Mouse (Mus musculus) MEL (cell line): ENCODE results near the gene Asb16. TPM values are rescaled to one million over a fixed set of nuclear protein-coding genes. Genes with fewer than 3 reads are reported as not detected.

Source experiments
- DNase-seq: peaks from one replicate; pipeline ENCODE4 v3.0.0; 2011; ENCODE audit warnings: low read depth, low spot score
- H3K27ac ChIP-seq: 2 replicates; pipeline ENCODE4 v1.5.1; 2012; ENCODE audit warnings: low read depth, mild to moderate bottlenecking, control low read depth, low read length, moderate library complexity; ENCODE audit not compliant: control insufficient read depth
- H3K27me3 ChIP-seq, 2 experiments: fragments of 150-350 bp in 1 of 2; sonication (generic) in 1 of 2; 2 replicates each; pipeline ENCODE4 v1.6.1; 2012; ENCODE audit warnings: low read length in 2 of 2, mild to moderate bottlenecking in 2 of 2, improper control_type of control experiment in 1 of 2, moderate library complexity in 1 of 2; ENCODE audit not compliant: insufficient read depth in 2 of 2, control insufficient read depth in 1 of 2
- H3K36me3 ChIP-seq, 2 experiments: 2 replicates each; pipeline ENCODE4 v1.6.1; 2012 to 2014; ENCODE audit warnings: low read length in 2 of 2, improper control_type of control experiment in 1 of 2, inconsistent platforms in 1 of 2, mild to moderate bottlenecking in 1 of 2; ENCODE audit not compliant: insufficient read depth in 2 of 2, control insufficient read depth in 1 of 2
- H3K4me1 ChIP-seq, 2 experiments: fragments of 150-350 bp in 1 of 2; sonication (generic) in 1 of 2; 2 replicates each; pipeline ENCODE4 v1.6.1; 2012; ENCODE audit warnings: low read length in 2 of 2, improper control_type of control experiment in 1 of 2, mild to moderate bottlenecking in 1 of 2; ENCODE audit not compliant: insufficient read depth in 2 of 2, control insufficient read depth in 1 of 2
- H3K4me3 ChIP-seq, 2 experiments: fragments of 150-350 bp in 1 of 2; sonication (generic) in 1 of 2; 2 replicates each; pipeline ENCODE4 v1.5.1; 2012; ENCODE audit warnings: low read depth in 2 of 2, low read length in 2 of 2, mild to moderate bottlenecking in 2 of 2, moderate library complexity in 2 of 2, control low read depth in 1 of 2, improper control_type of control experiment in 1 of 2; ENCODE audit not compliant: control insufficient read depth in 1 of 2, insufficient read depth in 1 of 2
- H3K79me2 ChIP-seq: 2 replicates; pipeline ENCODE4 v1.6.1; 2012; ENCODE audit warnings: mild to moderate bottlenecking, low read length, moderate library complexity; ENCODE audit not compliant: control insufficient read depth, poor library complexity, insufficient read depth
- H3K9ac ChIP-seq: 2 replicates; pipeline ENCODE4 v1.6.1; 2012; ENCODE audit warnings: low read depth, mild to moderate bottlenecking, control low read depth, low read length, moderate library complexity; ENCODE audit not compliant: control insufficient read depth, poor library complexity, severe bottlenecking
- H3K9me3 ChIP-seq: fragments of 150-350 bp; sonication (generic); replicated peaks from 2 replicates; pipeline ENCODE4 v1.6.1; 2012; ENCODE audit warnings: mild to moderate bottlenecking, low read length, improper control_type of control experiment, moderate library complexity; ENCODE audit not compliant: insufficient read depth
- CHD1 ChIP-seq: IDR thresholded peaks from 2 replicates; pipeline ENCODE4 v1.6.1; 2012; ENCODE audit warnings: low read depth, mild to moderate bottlenecking, inconsistent platforms, low read length, improper control_type of control experiment
- CHD2 ChIP-seq: IDR thresholded peaks from 2 replicates; pipeline ENCODE4 v1.6.1; 2011; ENCODE audit warnings: low read length, improper control_type of control experiment
- CTCF ChIP-seq, 3 experiments: IDR thresholded peaks in 2 of 3; conservative IDR thresholded peaks in 1 of 3; 2 replicates each; pipeline ENCODE4 v1.5.1; 2011 to 2012; ENCODE audit warnings: low read length in 3 of 3, low read depth in 2 of 3, mild to moderate bottlenecking in 2 of 3, improper control_type of control experiment in 1 of 3, inconsistent platforms in 1 of 3, mixed read lengths in 1 of 3, moderate library complexity in 1 of 3; ENCODE audit not compliant: control insufficient read depth in 1 of 3, insufficient read depth in 1 of 3, poor library complexity in 1 of 3, severe bottlenecking in 1 of 3
- E2F4 ChIP-seq: IDR thresholded peaks from 2 replicates; pipeline ENCODE4 v1.6.1; 2011; ENCODE audit warnings: low read depth, low read length, improper control_type of control experiment, borderline replicate concordance
- EP300 ChIP-seq, 2 experiments: IDR thresholded peaks; 2 replicates each; pipeline ENCODE4 v1.6.1; 2011; ENCODE audit warnings: improper control_type of control experiment in 2 of 2, low read length in 2 of 2, low read depth in 1 of 2, mild to moderate bottlenecking in 1 of 2
- ETS1 ChIP-seq: IDR thresholded peaks from 2 replicates; pipeline ENCODE4 v1.6.1; 2012; ENCODE audit warnings: low read depth, mild to moderate bottlenecking, inconsistent platforms, low read length, improper control_type of control experiment, moderate library complexity
- GABPA ChIP-seq: IDR thresholded peaks from 2 replicates; pipeline ENCODE4 v1.6.1; 2012; ENCODE audit warnings: low read depth, mild to moderate bottlenecking, inconsistent platforms, low read length, improper control_type of control experiment, moderate library complexity
- GATA1 ChIP-seq: IDR thresholded peaks from 2 replicates; pipeline ENCODE4 v1.6.1; 2011; ENCODE audit warnings: low read depth, low read length, improper control_type of control experiment
- HCFC1 ChIP-seq: IDR thresholded peaks from 2 replicates; pipeline ENCODE4 v1.6.1; 2012; ENCODE audit warnings: low read depth, mild to moderate bottlenecking, inconsistent platforms, low read length, improper control_type of control experiment, moderate library complexity
- MAFK ChIP-seq: IDR thresholded peaks from 2 replicates; pipeline ENCODE4 v1.6.1; 2011; ENCODE audit warnings: low read depth, mild to moderate bottlenecking, low read length, improper control_type of control experiment, borderline replicate concordance
- MAX ChIP-seq: IDR thresholded peaks from 2 replicates; pipeline ENCODE4 v1.6.1; 2011; ENCODE audit warnings: low read length, improper control_type of control experiment
- MAZ ChIP-seq: IDR thresholded peaks from 2 replicates; pipeline ENCODE4 v1.6.1; 2012; ENCODE audit warnings: low read depth, mild to moderate bottlenecking, inconsistent platforms, low read length, improper control_type of control experiment
- MEF2A ChIP-seq: IDR thresholded peaks from 2 replicates; pipeline ENCODE4 v1.6.1; 2014; ENCODE audit warnings: low read depth, mild to moderate bottlenecking, inconsistent platforms, low read length, improper control_type of control experiment; ENCODE audit not compliant: poor library complexity, insufficient replicate concordance, severe bottlenecking; ENCODE audit errors: extremely low read depth
- MXI1 ChIP-seq: IDR thresholded peaks from 2 replicates; pipeline ENCODE4 v1.6.1; 2011; ENCODE audit warnings: mild to moderate bottlenecking, low read depth, low read length, improper control_type of control experiment
- MYB ChIP-seq: IDR thresholded peaks from 2 replicates; pipeline ENCODE4 v1.6.1; 2011; ENCODE audit warnings: mild to moderate bottlenecking, low read depth, low read length, improper control_type of control experiment
- MYC ChIP-seq: IDR thresholded peaks from 2 replicates; pipeline ENCODE4 v1.6.1; 2011; ENCODE audit warnings: low read depth, mild to moderate bottlenecking, low read length, improper control_type of control experiment, moderate library complexity
- NRF1 ChIP-seq: IDR thresholded peaks from 2 replicates; pipeline ENCODE4 v1.6.1; 2014; ENCODE audit warnings: low read depth, mild to moderate bottlenecking, inconsistent platforms, low read length, improper control_type of control experiment, moderate library complexity; ENCODE audit not compliant: poor library complexity, insufficient read depth, severe bottlenecking
- POLR2AphosphoS2 ChIP-seq: IDR thresholded peaks from 2 replicates; pipeline ENCODE4 v1.6.1; 2011; ENCODE audit warnings: low read length, improper control_type of control experiment
- POLR2AphosphoS5 ChIP-seq: IDR thresholded peaks from 2 replicates; pipeline ENCODE4 v1.6.1; 2012; ENCODE audit warnings: low read depth, borderline replicate concordance, mild to moderate bottlenecking, inconsistent platforms, low read length, moderate library complexity, mixed read lengths
- RAD21 ChIP-seq: IDR thresholded peaks from 2 replicates; pipeline ENCODE4 v1.6.1; 2011; ENCODE audit warnings: mild to moderate bottlenecking, low read depth, low read length, improper control_type of control experiment
- RCOR1 ChIP-seq: IDR thresholded peaks from 2 replicates; pipeline ENCODE4 v1.6.1; 2012; ENCODE audit warnings: low read depth, mild to moderate bottlenecking, inconsistent platforms, low read length, improper control_type of control experiment
- TAL1 ChIP-seq: IDR thresholded peaks from 2 replicates; pipeline ENCODE4 v1.6.1; 2012; ENCODE audit warnings: mild to moderate bottlenecking, inconsistent platforms, low read length, moderate library complexity, mixed read lengths
- TBP ChIP-seq: IDR thresholded peaks from 2 replicates; pipeline ENCODE4 v1.8.0; 2011; ENCODE audit warnings: low read depth, low read length, improper control_type of control experiment
- TCF12 ChIP-seq: IDR thresholded peaks from 2 replicates; pipeline ENCODE4 v1.6.1; 2014; ENCODE audit warnings: low read depth, mild to moderate bottlenecking, inconsistent platforms, low read length, improper control_type of control experiment, moderate library complexity
- UBTF ChIP-seq: IDR thresholded peaks from 2 replicates; pipeline ENCODE4 v1.6.1; 2012; ENCODE audit warnings: low read depth, mild to moderate bottlenecking, inconsistent platforms, low read length, improper control_type of control experiment, moderate library complexity, borderline replicate concordance; ENCODE audit not compliant: insufficient read depth
- USF1 ChIP-seq: IDR thresholded peaks from 2 replicates; pipeline ENCODE4 v1.6.1; 2014; ENCODE audit warnings: low read depth, mild to moderate bottlenecking, inconsistent platforms, low read length, improper control_type of control experiment, moderate library complexity
- USF2 ChIP-seq, 2 experiments: IDR thresholded peaks; 2 replicates each; pipeline ENCODE4 v1.6.1; 2011 to 2012; ENCODE audit warnings: improper control_type of control experiment in 2 of 2, low read length in 2 of 2, borderline replicate concordance in 1 of 2, inconsistent platforms in 1 of 2, low read depth in 1 of 2, mild to moderate bottlenecking in 1 of 2; ENCODE audit not compliant: insufficient read depth in 1 of 2
- ZKSCAN1 ChIP-seq: IDR thresholded peaks from 2 replicates; pipeline ENCODE4 v1.6.1; 2012; ENCODE audit warnings: low read depth, mild to moderate bottlenecking, inconsistent platforms, low read length, improper control_type of control experiment, moderate library complexity
- ZMIZ1 ChIP-seq: IDR thresholded peaks from 2 replicates; pipeline ENCODE4 v1.6.1; 2012; ENCODE audit warnings: low read depth, mild to moderate bottlenecking, inconsistent platforms, low read length, improper control_type of control experiment, moderate library complexity
- ZNF384 ChIP-seq: IDR thresholded peaks from 2 replicates; pipeline ENCODE4 v1.6.1; 2012; ENCODE audit warnings: low read depth, mild to moderate bottlenecking, inconsistent platforms, low read length, improper control_type of control experiment
- polyA plus RNA-seq, 2 experiments: library from polyadenylated mRNA; stranded (reverse) in 1 of 2; unstranded in 1 of 2; fragments of >175 nt in 1 of 2; fragments of >200 nt in 1 of 2; gene quantifications; 2 replicates each; pipeline versions ENCODE4 v1.2.1 to v1.2.4; 2012; ENCODE audit warnings: low replicate concordance in 2 of 2, low read depth in 1 of 2; ENCODE audit not compliant: insufficient read length in 2 of 2, insufficient read depth in 1 of 2, missing spikeins in 1 of 2
- total RNA-seq: library from RNA; depleted of rRNA; stranded (reverse); fragments of 300-350 nt; gene quantifications from 2 replicates; pipeline ENCODE4 v1.2.3, GENCODE M21; 2012

The Asb16 gene
- total and polyA plus RNA-seq, 3 experiments = 4.4 to 8.5 TPM; not detected in 1

- TF ChIP-seq MYB = no peak; the same call in 1 of the 2 replicates
- TF ChIP-seq MAX = peak; percentile 87
- peak; percentile 5; the same call in 1 of the 2 replicates for TF ChIP-seq ETS1
- peak; percentile 91 for TF ChIP-seq ZNF384
- TF ChIP-seq E2F4 = peak; percentile 70; the same call in 1 of the 2 replicates
- TF ChIP-seq CTCF (IDR thresholded peaks at IDR 0.05 in 2 of 3, conservative IDR thresholded peaks at IDR 0.05 in 1 of 3; ENCODE audit: control insufficient read depth in 1 of 3, insufficient read depth in 1 of 3, low read depth in 2 of 3, low read length in 3 of 3, poor library complexity in 1 of 3, severe bottlenecking in 1 of 3) = no peak
- no peak for TF ChIP-seq USF2 (IDR thresholded peaks at IDR 0.05; ENCODE audit: borderline replicate concordance in 1 of 2, insufficient read depth in 1 of 2, low read depth in 1 of 2, low read length in 2 of 2)
- TF ChIP-seq TBP = peak; percentile 92
- no peak for TF ChIP-seq CHD2
- TF ChIP-seq TAL1 = no peak
- TF ChIP-seq TCF12 = no peak
- TF ChIP-seq UBTF = no peak; the same call in 1 of the 2 replicates
- TF ChIP-seq ZKSCAN1 = no peak
- TF ChIP-seq GATA1 = peak; percentile 50; the same call in 1 of the 2 replicates
Measured at GRCm38 (mm10) chr11:102297577-102298556, 29.3 kb downstream of the Asb16 start (continued).

DNA sequence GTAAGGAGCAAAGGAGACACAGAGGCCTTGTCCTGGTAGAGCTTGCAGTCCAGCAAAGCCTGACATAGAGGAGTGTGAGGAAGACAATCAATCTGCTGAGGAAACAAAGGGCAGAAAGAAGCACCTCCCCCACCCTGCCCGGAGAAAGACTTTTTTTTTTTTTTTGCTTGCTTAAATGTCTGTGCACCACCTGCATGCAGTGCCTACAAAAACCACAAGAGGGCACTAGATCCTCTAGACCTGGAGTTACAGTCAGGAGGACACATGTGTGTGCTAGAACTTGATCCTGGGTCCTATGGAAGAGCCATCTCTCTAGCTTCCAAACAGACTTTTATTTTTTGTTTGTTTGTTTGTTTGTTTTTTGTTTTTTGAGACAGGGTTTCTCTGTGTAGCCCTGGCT lies 31.3 kb downstream of the Asb16 start:
- no peaks in the 10 kb centered on the region for H3K9me3 ChIP-seq
- H3K79me2 ChIP-seq = peaks cover 19% of the 10 kb centered on the region
- peak; percentile 95 for DNase-seq
- H3K27me3 ChIP-seq = no peaks in the 10 kb centered on the region
- 0 out of 2 replicates have a peak overlapping the region, but pooled peaks have one; percentile 7 for H3K9ac ChIP-seq
- peaks cover 0 to 9% of the 10 kb centered on the region in 2 experiments; a peak in 2 of 4 replicates for H3K36me3 ChIP-seq
- H3K4me1 ChIP-seq = peaks cover 2 to 10% of the 10 kb centered on the region in 2 experiments; a peak in 3 of 4 replicates
- no peak overlapping the region for H3K27ac ChIP-seq
- no peak overlapping the region for H3K4me3 ChIP-seq
- TF ChIP-seq ZMIZ1 = no peak
- TF ChIP-seq RAD21 = peak; percentile 86
- TF ChIP-seq MYC = peak; percentile 92
- peak in 1 of 2 experiments; percentile 34; a peak in 1 of 4 replicates for TF ChIP-seq EP300 (IDR thresholded peaks at IDR 0.05; ENCODE audit: low read depth in 1 of 2, low read length in 2 of 2)
- peak; percentile 51; the same call in 1 of the 2 replicates for TF ChIP-seq MXI1
- TF ChIP-seq MAZ = peak; percentile 66; the same call in 1 of the 2 replicates
- no peak for TF ChIP-seq UBTF
- peak; percentile 40; the same call in 1 of the 2 replicates for TF ChIP-seq USF1
- no peak for TF ChIP-seq CHD2
- no peak for TF ChIP-seq POLR2AphosphoS5
- no peak for TF ChIP-seq NRF1
- no peak for TF ChIP-seq TAL1
- no peak for TF ChIP-seq CHD1
- peak; percentile 70 to 93 (median 93) for TF ChIP-seq CTCF (IDR thresholded peaks at IDR 0.05 in 2 of 3, conservative IDR thresholded peaks at IDR 0.05 in 1 of 3; ENCODE audit: control insufficient read depth in 1 of 3, insufficient read depth in 1 of 3, low read depth in 2 of 3, low read length in 3 of 3, poor library complexity in 1 of 3, severe bottlenecking in 1 of 3)
- peak; percentile 79; the same call in 1 of the 2 replicates for TF ChIP-seq ZKSCAN1
- TF ChIP-seq RCOR1 = no peak
- no peak for TF ChIP-seq GABPA
- no peak for TF ChIP-seq MAFK
- TF ChIP-seq MEF2A = no peak
- no peak for TF ChIP-seq POLR2AphosphoS2
- no peak for TF ChIP-seq E2F4
- peak; percentile 72 for TF ChIP-seq HCFC1
- TF ChIP-seq GATA1 = no peak
